16 mouse cellular contexts compared by ENCODE assay signal in genomic region chr14:105085332-105085993, GRCm38 (mm10).
DNase-seq lines count a peak whose midpoint lies in the region; ATAC-seq and TF ChIP-seq lines count a peak whose summit lies in the region.
"Had no signal": no experiment of that assay in that cellular context is flagged by ENCODE, and none has a peak within 500 bp of the region (broad histone marks: within the 10 kb centered on the region; RNA-seq: fewer than 3 reads in every experiment).

No protein-coding gene starts in this region.

- TF ChIP-seq EP300 in heart, postnatal 0 days (IDR thresholded peaks at IDR 0.05; ENCODE audit: low read depth), result no peak

- H3K4me2 ChIP-seq in heart, postnatal 0 days (ENCODE audit: low read depth, low read length), result no peak overlapping the region
- no peak overlapping the region for H3K4me2 ChIP-seq in embryonic facial prominence, embryonic 12.5 days (replicated peaks)
- no peak overlapping the region for H3K4me2 ChIP-seq in hindbrain, postnatal 0 days (ENCODE audit: low read depth, low read length)
- no peak overlapping the region for H3K4me2 ChIP-seq in midbrain, embryonic 13.5 days (replicated peaks)
- H3K4me2 ChIP-seq: limb, embryonic 12.5 days; neural tube, embryonic 12.5 days had no signal

- H3K4me3 ChIP-seq in heart, postnatal 0 days (ENCODE audit: low read depth, low read length), result no peak overlapping the region
- no peak overlapping the region for H3K4me3 ChIP-seq in embryonic facial prominence, embryonic 12.5 days
- H3K4me3 ChIP-seq in hindbrain, postnatal 0 days (ENCODE audit: low read length), result no peak overlapping the region
- no peak overlapping the region for H3K4me3 ChIP-seq in midbrain, embryonic 13.5 days (replicated peaks)
- H3K4me3 ChIP-seq: limb, embryonic 12.5 days; neural tube, embryonic 12.5 days had no signal

- no peaks in the 10 kb centered on the region for H3K9me3 ChIP-seq in heart, postnatal 0 days (replicated peaks; ENCODE audit: control insufficient read depth, low read length)
- H3K9me3 ChIP-seq in embryonic facial prominence, embryonic 12.5 days, result no peaks in the 10 kb centered on the region
- H3K9me3 ChIP-seq in hindbrain, postnatal 0 days (ENCODE audit: low read length), result no peaks in the 10 kb centered on the region
- H3K9me3 ChIP-seq in midbrain, embryonic 13.5 days, result no peaks in the 10 kb centered on the region
- H3K9me3 ChIP-seq: limb, embryonic 12.5 days; neural tube, embryonic 12.5 days had no signal

- H3K27ac ChIP-seq in heart, postnatal 0 days (ENCODE audit: low read depth), result no peak overlapping the region
- no peak overlapping the region for H3K27ac ChIP-seq in embryonic facial prominence, embryonic 12.5 days
- no peak overlapping the region for H3K27ac ChIP-seq in hindbrain, postnatal 0 days
- H3K27ac ChIP-seq in midbrain, embryonic 13.5 days, result no peak overlapping the region
- H3K27ac ChIP-seq: limb, embryonic 12.5 days; macrophage; neural tube, embryonic 12.5 days had no signal

- 24% methylated on average over 7 of the region's 7 CpGs for WGBS in heart, postnatal 0 days
- 67% methylated on average over 7 of the region's 7 CpGs for WGBS in embryonic facial prominence, embryonic 12.5 days
- WGBS in hindbrain, postnatal 0 days, result 71% methylated on average over 7 of the region's 7 CpGs
- WGBS in midbrain, embryonic 13.5 days, result 72% methylated on average over 7 of the region's 7 CpGs

- no peaks in the 10 kb centered on the region for H3K36me3 ChIP-seq in heart, postnatal 0 days (replicated peaks; ENCODE audit: control insufficient read depth, insufficient read depth, low read length)
- no peaks in the 10 kb centered on the region for H3K36me3 ChIP-seq in embryonic facial prominence, embryonic 12.5 days
- no peaks in the 10 kb centered on the region for H3K36me3 ChIP-seq in hindbrain, postnatal 0 days (ENCODE audit: insufficient read depth, low read length)
- no peaks in the 10 kb centered on the region for H3K36me3 ChIP-seq in midbrain, embryonic 13.5 days
- H3K36me3 ChIP-seq: limb, embryonic 12.5 days; neural tube, embryonic 12.5 days had no signal

- no peak for TF ChIP-seq CTCF in heart, postnatal 0 days (IDR thresholded peaks at IDR 0.05; ENCODE audit: low read depth)
- TF ChIP-seq CTCF in hindbrain, postnatal 0 days (IDR thresholded peaks at IDR 0.05; ENCODE audit: low read depth), result no peak

- ATAC-seq in heart, postnatal 0 days (ENCODE audit: insufficient read depth, low read depth), result peak; percentile 84
- 0 out of 2 replicates have a peak, but pooled peaks have one; percentile 52 for ATAC-seq in embryonic facial prominence, embryonic 12.5 days (ENCODE audit: insufficient number of reproducible peaks, insufficient read depth, low FRiP score, low TSS enrichment)
- ATAC-seq in hindbrain, postnatal 0 days, result peak; percentile 40; the same call in 1 of the 2 replicates
- peak; percentile 74 for ATAC-seq in midbrain, embryonic 13.5 days
- no peak for ATAC-seq in CD4-positive, CD25-positive, alpha-beta regulatory T cell, adult 4 months
- ATAC-seq: activated CD4-positive, CD25-positive, alpha-beta regulatory T cell, adult 4 months had no signal

- no peaks in the 10 kb centered on the region for H3K27me3 ChIP-seq in heart, postnatal 0 days (ENCODE audit: control insufficient read depth, insufficient read depth, low read length)
- H3K27me3 ChIP-seq in embryonic facial prominence, embryonic 12.5 days, result no peaks in the 10 kb centered on the region
- H3K27me3 ChIP-seq in hindbrain, postnatal 0 days (ENCODE audit: insufficient read depth, low read length), result no peaks in the 10 kb centered on the region
- H3K27me3 ChIP-seq in midbrain, embryonic 13.5 days, result no peaks in the 10 kb centered on the region
- H3K27me3 ChIP-seq: limb, embryonic 12.5 days; neural tube, embryonic 12.5 days had no signal

- no peaks in the 10 kb centered on the region; the same call in 1 of the 2 replicates for H3K4me1 ChIP-seq in heart, postnatal 0 days (ENCODE audit: control insufficient read depth, insufficient read depth)
- no peaks in the 10 kb centered on the region for H3K4me1 ChIP-seq in embryonic facial prominence, embryonic 12.5 days
- H3K4me1 ChIP-seq in hindbrain, postnatal 0 days (ENCODE audit: insufficient read depth, low read length), result no peaks in the 10 kb centered on the region
- H3K4me1 ChIP-seq in midbrain, embryonic 13.5 days (replicated peaks), result peaks cover 7% of the 10 kb centered on the region; the same call in 1 of the 2 replicates
- H3K4me1 ChIP-seq: limb, embryonic 12.5 days; neural tube, embryonic 12.5 days had no signal

- H3K9ac ChIP-seq in heart, postnatal 0 days (replicated peaks; ENCODE audit: low read depth, low read length), result no peak overlapping the region
- H3K9ac ChIP-seq in embryonic facial prominence, embryonic 12.5 days, result no peak overlapping the region
- H3K9ac ChIP-seq in hindbrain, postnatal 0 days (replicated peaks; ENCODE audit: low read length), result no peak overlapping the region
- no peak overlapping the region for H3K9ac ChIP-seq in midbrain, embryonic 13.5 days (replicated peaks)
- H3K9ac ChIP-seq: limb, embryonic 12.5 days; neural tube, embryonic 12.5 days had no signal

- intact Hi-C loops in heart, postnatal 10 days (cut with DNase I), result no loop called here

- peak; percentile 38 for DNase-seq in heart, postnatal 0 days (ENCODE audit: low spot score)
- no peak for DNase-seq in heart, postnatal 10 days
- no peak for DNase-seq in hindbrain, postnatal 0 days (ENCODE audit: low spot score)
- no peak for DNase-seq in natural killer cell, adult 2 months (ENCODE audit: low spot score in 2 of 2)
- DNase-seq: cerebellum, adult 8-10 months; gastrocnemius, postnatal 14 days; kidney, adult 18-20 months; layer of hippocampus, adult 9-11 months; thymus, postnatal 4 days had no signal
